Mouse (Mus musculus): ENCODE data around the gene Zfhx3.

The Zfhx3 gene

DNA sequence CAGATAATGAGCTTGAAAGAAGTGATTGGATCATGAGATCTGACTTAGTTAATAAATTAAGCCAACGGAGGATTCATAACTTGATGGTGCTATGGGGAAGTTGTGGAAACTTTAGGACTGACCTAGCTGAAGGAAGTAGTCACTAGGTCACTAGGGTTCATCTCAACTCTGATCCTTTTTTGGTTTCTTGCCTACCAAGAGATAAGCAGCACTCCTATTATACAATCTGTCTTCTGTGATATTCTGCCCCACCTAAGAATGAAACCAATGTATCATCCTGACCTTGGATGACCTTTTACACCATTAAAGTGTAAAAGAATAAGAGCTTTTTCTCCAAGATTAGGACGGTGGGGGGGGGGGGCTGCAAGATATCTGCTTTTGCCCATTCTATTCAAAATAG, 1042.5 kb downstream of the Zfhx3 start:
- DNase-seq (ENCODE audit: low read depth, low spot score), result no peak

DNA sequence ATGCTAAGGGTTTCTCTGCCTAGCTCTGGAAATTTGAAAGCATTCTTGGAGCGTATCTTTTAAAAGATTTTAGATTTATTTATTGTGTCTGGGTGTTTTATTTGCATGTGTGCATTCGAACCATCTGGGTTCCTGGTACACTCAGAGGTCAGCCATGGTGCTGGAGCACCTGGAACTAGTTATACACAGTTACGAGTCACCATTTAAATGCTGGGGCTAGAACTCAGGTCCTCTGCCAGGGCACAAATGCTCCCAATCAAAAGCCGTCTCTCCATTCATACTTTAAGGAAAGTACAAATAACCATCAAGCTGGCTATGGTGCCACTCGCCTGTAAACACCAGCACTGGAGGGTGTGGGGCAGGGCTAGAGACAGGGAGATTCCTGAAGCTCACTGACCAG, 1047.4 kb downstream of the Zfhx3 start:
- no peak for DNase-seq (ENCODE audit: low read depth, low spot score)

GRCm38 (mm10) chr8:108990537-108990936, 1048.1 kb downstream of the Zfhx3 start:
- DNase-seq (ENCODE audit: low read depth, low spot score), result no peak

- DNase-seq (ENCODE audit: low read depth, low spot score), result no peak
These were observed 1049.0 kb downstream of the Zfhx3 start for GRCm38 (mm10) chr8:108991395-108991794.

DNA sequence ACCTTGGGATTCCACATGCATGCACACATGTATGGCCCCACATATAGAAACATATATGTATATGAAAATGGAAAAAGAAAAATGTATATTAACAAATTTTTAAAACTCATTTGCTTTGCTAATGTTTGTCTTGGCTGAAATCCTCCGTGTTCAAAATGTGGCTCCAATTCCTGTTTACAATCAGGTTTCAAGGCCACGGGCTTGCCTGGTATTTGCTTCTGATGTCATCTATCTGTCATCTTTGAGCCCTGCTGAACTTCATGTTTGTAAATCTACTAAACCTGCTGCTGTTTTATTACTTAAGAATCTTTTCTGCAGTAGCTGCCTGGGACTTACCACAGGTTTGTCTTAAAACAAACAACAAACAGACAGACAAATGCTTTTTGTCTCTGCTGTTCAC, 1051.3 kb downstream of the Zfhx3 start:
- no peak for DNase-seq (ENCODE audit: low read depth, low spot score)

DNA sequence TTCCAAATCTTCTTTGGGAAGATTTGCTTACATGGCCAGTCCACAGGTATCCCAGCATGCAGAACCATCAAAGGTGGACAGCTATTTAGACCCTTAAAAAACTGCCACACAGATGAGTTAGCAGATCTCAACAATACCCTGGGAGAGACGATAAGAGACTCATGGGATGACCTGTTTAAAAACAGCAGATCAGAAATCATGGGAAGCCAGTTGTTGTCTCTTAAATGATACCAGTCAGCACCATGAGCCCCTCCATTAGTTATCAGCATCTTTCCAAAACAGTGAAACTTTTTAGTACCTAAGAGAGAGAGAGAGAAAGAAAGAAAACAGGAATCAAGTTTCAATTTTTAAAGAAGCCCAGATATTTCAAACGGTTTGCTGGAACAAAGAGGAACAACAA, 1051.7 kb downstream of the Zfhx3 start:
- no peak for DNase-seq (ENCODE audit: low read depth, low spot score)

- DNase-seq (ENCODE audit: low read depth, low spot score), result no peak
These were observed 1052.4 kb downstream of the Zfhx3 start for GRCm38 (mm10) chr8:108994880-108995279.

- DNase-seq (ENCODE audit: low read depth, low spot score), result no peak
These were observed 1054.9 kb downstream of the Zfhx3 start for GRCm38 (mm10) chr8:108997334-108997733.

GRCm38 (mm10) chr8:108999297-109000249, 1057.1 kb downstream of the Zfhx3 start:
- no peak for DNase-seq (ENCODE audit: low read depth, low spot score)

GRCm38 (mm10) chr8:109001031-109001430, 1058.6 kb downstream of the Zfhx3 start:
- no peak for DNase-seq (ENCODE audit: low read depth, low spot score)

DNA sequence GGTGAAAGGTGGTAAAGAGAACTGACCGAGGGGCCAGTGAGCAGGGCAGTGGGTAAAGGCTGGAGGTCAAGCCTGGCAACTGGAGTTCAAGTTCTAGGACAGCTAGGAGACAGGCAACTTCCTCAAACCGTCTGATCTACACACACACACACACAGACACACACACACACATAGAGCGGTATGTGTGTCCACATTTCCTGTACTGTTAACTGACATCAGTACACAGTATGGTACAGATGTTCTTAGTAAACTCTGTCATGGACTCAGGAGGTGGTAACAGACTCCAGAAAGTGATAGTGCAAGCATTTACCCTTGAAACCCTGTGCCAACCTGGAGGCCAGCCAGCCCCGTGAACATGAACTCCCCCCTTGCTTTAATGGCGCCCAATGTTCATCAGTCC, 1059.5 kb downstream of the Zfhx3 start:
- no peak for DNase-seq (ENCODE audit: low read depth, low spot score)

GRCm38 (mm10) chr8:109006986-109007385, 1064.5 kb downstream of the Zfhx3 start:
- DNase-seq (ENCODE audit: low read depth, low spot score), result no peak
